Mouse (Mus musculus) liver, embryonic 13.5 days (tissue): ENCODE results near the gene Lsm10. TPM values are rescaled to one million over a fixed set of nuclear protein-coding genes. Genes with fewer than 3 reads are reported as not detected.

ENCODE experiments used
- ATAC-seq: fragments of 200-750 bp; cut with Nextera tagmentation; 2 replicates; pipeline ENCODE4 v1.8.0; 2017; ENCODE audit warnings: low read depth, mild to moderate bottlenecking, moderate number of reproducible peaks, moderate library complexity
- DNase-seq: peaks from one replicate; pipeline ENCODE4 v3.0.0; 2022
- H3K27ac ChIP-seq: fragments of 300-500 bp; sonication (generic); 2 replicates; pipeline ENCODE4 v1.5.1; 2015; ENCODE audit warnings: moderate library complexity, mild to moderate bottlenecking, inconsistent platforms
- H3K27me3 ChIP-seq: fragments of 300-500 bp; sonication (generic); 2 replicates; pipeline ENCODE4 v1.6.1; 2015; ENCODE audit warnings: mild to moderate bottlenecking, inconsistent platforms
- H3K36me3 ChIP-seq: fragments of 300-500 bp; sonication (generic); 2 replicates; pipeline ENCODE4 v1.6.1; 2015; ENCODE audit warnings: mild to moderate bottlenecking, inconsistent platforms
- H3K4me1 ChIP-seq: fragments of 300-500 bp; sonication (generic); replicated peaks from 2 replicates; pipeline ENCODE4 v1.6.1; 2015; ENCODE audit warnings: inconsistent platforms
- H3K4me2 ChIP-seq: fragments of 300-500 bp; sonication (generic); 2 replicates; pipeline ENCODE4 v1.6.1; 2015; ENCODE audit warnings: inconsistent platforms, mild to moderate bottlenecking, moderate library complexity
- H3K4me3 ChIP-seq: fragments of 300-500 bp; sonication (generic); replicated peaks from 2 replicates; pipeline ENCODE4 v1.5.1; 2015; ENCODE audit warnings: mild to moderate bottlenecking, inconsistent platforms
- H3K9ac ChIP-seq: fragments of 300-500 bp; sonication (generic); 2 replicates; pipeline ENCODE4 v1.6.1; 2015; ENCODE audit warnings: mild to moderate bottlenecking, inconsistent platforms
- H3K9me3 ChIP-seq: fragments of 300-500 bp; sonication (generic); replicated peaks from 2 replicates; pipeline ENCODE4 v1.6.1; 2016; ENCODE audit warnings: inconsistent platforms
- WGBS: fragments of 180-500 bp; shearing (Covaris S2); methylation state at CpG from one replicate; pipeline ENCODE4 v1.1.7; 2015; ENCODE audit not compliant: insufficient replicate concordance; 5-methylcytosine and 5-hydroxymethylcytosine counted together
- polyA plus RNA-seq: library from polyadenylated mRNA; unstranded; fragments of >200 nt; fragmentation: Nextera tagmentation; extraction: Ambion mirVana; gene quantifications from 2 replicates; pipeline ENCODE4 v1.2.1, GENCODE M21; 2015

Gene Lsm10
- polyA plus RNA-seq, 1 experiment from 2014 or later = 31.1 TPM

- WGBS = 80% methylated on average over 10 of the region's 10 CpGs
- no peak for DNase-seq
- H3K36me3 ChIP-seq = peaks cover 44% of the 10 kb centered on the region
These were observed 27.1 kb downstream of the Lsm10 start for GRCm38 (mm10) chr4:126123309-126124040.

GRCm38 (mm10) chr4:126130502-126130901 is 34.1 kb downstream of the Lsm10 start:
- Histone ChIP-seq H3K4me2 (no peak overlapping the region), H3K9ac (no peak overlapping the region), H3K27ac (peak overlapping the region; percentile 48), H3K27me3 (no peaks in the 10 kb centered on the region), H3K4me1 (peaks cover 18% of the 10 kb centered on the region), H3K36me3 (peaks cover 51% of the 10 kb centered on the region), H3K4me3 (no peak overlapping the region), H3K9me3 (no peaks in the 10 kb centered on the region)
- DNase-seq (no peak), ATAC-seq (0 out of 2 replicates have a peak, but pooled peaks have one; percentile 11)
- 78% methylated on average over 11 of the region's 11 CpGs for WGBS

More at GRCm38 (mm10) chr4:126123309-126124040, 27.1 kb downstream of the Lsm10 start:
- H3K9ac ChIP-seq = no peak overlapping the region
- H3K27me3 ChIP-seq = no peaks in the 10 kb centered on the region
- ATAC-seq = no peak
- H3K4me2 ChIP-seq = no peak overlapping the region
- no peaks in the 10 kb centered on the region for H3K9me3 ChIP-seq
- H3K27ac ChIP-seq = no peak overlapping the region
- H3K4me3 ChIP-seq = no peak overlapping the region
- H3K4me1 ChIP-seq = peaks cover 7% of the 10 kb centered on the region; the same call in 1 of the 2 replicates

- no peak overlapping the region for H3K9ac ChIP-seq
- peaks cover 52% of the 10 kb centered on the region for H3K36me3 ChIP-seq
- H3K4me2 ChIP-seq = no peak overlapping the region
- H3K27me3 ChIP-seq = no peaks in the 10 kb centered on the region
- WGBS = 56% methylated on average over 10 of the region's 10 CpGs
- ATAC-seq (peak; percentile 11; the same call in 1 of the 2 replicates), DNase-seq (no peak)
- no peaks in the 10 kb centered on the region for H3K9me3 ChIP-seq
- H3K4me3 ChIP-seq = no peak overlapping the region
- peaks cover 16% of the 10 kb centered on the region for H3K4me1 ChIP-seq
- H3K27ac ChIP-seq = peak overlapping the region; percentile 50
These were observed 35.1 kb downstream of the Lsm10 start for GRCm38 (mm10) chr4:126131290-126132121.

- Histone ChIP-seq H3K4me1 (peaks cover 11% of the 10 kb centered on the region), H3K27me3 (no peaks in the 10 kb centered on the region), H3K9ac (no peak overlapping the region), H3K4me2 (no peak overlapping the region), H3K4me3 (no peak overlapping the region), H3K9me3 (no peaks in the 10 kb centered on the region), H3K36me3 (peaks cover 56% of the 10 kb centered on the region), H3K27ac (peak overlapping the region; percentile 50)
- DNase-seq (no peak), ATAC-seq (no peak)
- WGBS = 80% methylated on average over 6 of the region's 6 CpGs
These were observed 36.3 kb downstream of the Lsm10 start for GRCm38 (mm10) chr4:126132636-126133264.

- H3K27ac ChIP-seq = no peak overlapping the region
- ATAC-seq (no peak), DNase-seq (no peak)
- peaks cover 62% of the 10 kb centered on the region for H3K36me3 ChIP-seq
- no peak overlapping the region for H3K4me3 ChIP-seq
- H3K9me3 ChIP-seq = no peaks in the 10 kb centered on the region
- H3K4me2 ChIP-seq = no peak overlapping the region
- no peak overlapping the region for H3K9ac ChIP-seq
- WGBS = 80% methylated on average over 4 of the region's 4 CpGs
- peaks cover 11% of the 10 kb centered on the region for H3K4me1 ChIP-seq
- H3K27me3 ChIP-seq = no peaks in the 10 kb centered on the region
These were observed 37.8 kb downstream of the Lsm10 start for GRCm38 (mm10) chr4:126134236-126134635.

GRCm38 (mm10) chr4:126134639-126135038 is 38.2 kb downstream of the Lsm10 start:
- no peak overlapping the region for H3K4me3 ChIP-seq
- no peaks in the 10 kb centered on the region for H3K9me3 ChIP-seq
- H3K4me2 ChIP-seq = no peak overlapping the region
- ATAC-seq (no peak), DNase-seq (no peak)
- WGBS = 73% methylated on average over 4 of the region's 4 CpGs
- H3K27ac ChIP-seq = no peak overlapping the region
- H3K4me1 ChIP-seq = peaks cover 11% of the 10 kb centered on the region
- no peaks in the 10 kb centered on the region for H3K27me3 ChIP-seq
- peaks cover 59% of the 10 kb centered on the region for H3K36me3 ChIP-seq
- no peak overlapping the region for H3K9ac ChIP-seq

GRCm38 (mm10) chr4:126137773-126138172 is 41.4 kb downstream of the Lsm10 start:
- no peak for DNase-seq
- peaks cover 6% of the 10 kb centered on the region; the same call in 1 of the 2 replicates for H3K4me1 ChIP-seq
- H3K4me2 ChIP-seq = no peak overlapping the region
- WGBS = 74% methylated on average over 4 of the region's 4 CpGs
- ATAC-seq = no peak
- peaks cover 55% of the 10 kb centered on the region for H3K36me3 ChIP-seq
- no peaks in the 10 kb centered on the region for H3K27me3 ChIP-seq
- no peak overlapping the region for H3K9ac ChIP-seq
- no peak overlapping the region for H3K27ac ChIP-seq
- H3K9me3 ChIP-seq = no peaks in the 10 kb centered on the region
- no peak overlapping the region for H3K4me3 ChIP-seq

- DNase-seq (no peak), ATAC-seq (peak; percentile 25; the same call in 1 of the 2 replicates)
- H3K36me3 ChIP-seq = peaks cover 37% of the 10 kb centered on the region
- no peaks in the 10 kb centered on the region for H3K9me3 ChIP-seq
- peak overlapping the region; percentile 21; the same call in 1 of the 2 replicates for H3K27ac ChIP-seq
- WGBS = 74% methylated on average over 5 of the region's 5 CpGs
- H3K4me3 ChIP-seq = no peak overlapping the region
- H3K27me3 ChIP-seq = no peaks in the 10 kb centered on the region
- no peak overlapping the region for H3K9ac ChIP-seq
- peaks cover 8% of the 10 kb centered on the region; the same call in 1 of the 2 replicates for H3K4me1 ChIP-seq
- H3K4me2 ChIP-seq = no peak overlapping the region
These were observed 44.6 kb downstream of the Lsm10 start for GRCm38 (mm10) chr4:126141021-126141420.

- H3K4me2 ChIP-seq = no peak overlapping the region
- no peaks in the 10 kb centered on the region for H3K9me3 ChIP-seq
- WGBS = 27% methylated on average over 4 of the region's 4 CpGs
- DNase-seq (no peak), ATAC-seq (no peak)
- H3K27ac ChIP-seq = no peak overlapping the region
- peaks cover 38% of the 10 kb centered on the region for H3K27me3 ChIP-seq
- peaks cover 33% of the 10 kb centered on the region for H3K4me1 ChIP-seq
- H3K36me3 ChIP-seq = no peaks in the 10 kb centered on the region
- H3K4me3 ChIP-seq = no peak overlapping the region
- H3K9ac ChIP-seq = no peak overlapping the region
These were observed 49.0 kb downstream of the Lsm10 start for GRCm38 (mm10) chr4:126145396-126145795.

GRCm38 (mm10) chr4:126146974-126147532 is 50.6 kb downstream of the Lsm10 start:
- Histone ChIP-seq H3K4me2 (peak overlapping the region; percentile 67), H3K27me3 (peaks cover 50% of the 10 kb centered on the region), H3K4me1 (peaks cover 32% of the 10 kb centered on the region), H3K4me3 (no peak overlapping the region), H3K9me3 (no peaks in the 10 kb centered on the region), H3K9ac (no peak overlapping the region), H3K36me3 (no peaks in the 10 kb centered on the region), H3K27ac (peak overlapping the region; percentile 45)
- DNase-seq (no peak), ATAC-seq (no peak)
- WGBS = 56% methylated on average over 9 of the region's 9 CpGs
